Mouse (Mus musculus) heart, postnatal 0 days (tissue): ENCODE data around the gene Pagr1a.

ENCODE experiments used
- CTCF ChIP-seq: IDR thresholded peaks from 2 replicates; pipeline ENCODE4 v1.5.1; 2016; ENCODE audit warnings: antibody characterized with exemption, control low read depth, low read depth
- EP300 ChIP-seq: IDR thresholded peaks from 2 replicates; pipeline ENCODE4 v1.6.1; 2016; ENCODE audit warnings: antibody characterized with exemption, low read depth

- TF ChIP-seq CTCF = no peak
- no peak for TF ChIP-seq EP300
These were observed 3.3 kb upstream of the Pagr1a start for GRCm38 (mm10) chr7:127020491-127020890.
